Mouse (Mus musculus) stomach, embryonic 14.5 days (tissue): ENCODE measurements at regions not wholly inside any gene's neighbourhood (a gene's known extent, or its start where the extent isn't known, plus 50 kb on each side); places are given as distances from the start of the nearest gene placed in this dataset.

ENCODE experiments used
- ATAC-seq: fragments of 200-750 bp; cut with Nextera tagmentation; 2 replicates; pipeline ENCODE4 v1.8.0; 2017; ENCODE audit warnings: low read depth, moderate TSS enrichment; ENCODE audit not compliant: insufficient number of reproducible peaks, insufficient read depth, low FRiP score
- H3K27ac ChIP-seq: fragments of 300-500 bp; sonication (generic); 2 replicates; pipeline ENCODE4 v1.5.1; 2014; ENCODE audit warnings: mild to moderate bottlenecking, low read length, moderate library complexity, mixed read lengths
- H3K27me3 ChIP-seq: fragments of 300-500 bp; sonication (generic); 2 replicates; pipeline ENCODE4 v1.6.1; 2014; ENCODE audit warnings: low read length, control low read depth, mixed read lengths; ENCODE audit not compliant: control insufficient read depth, insufficient read depth
- H3K36me3 ChIP-seq: fragments of 300-500 bp; sonication (generic); 2 replicates; pipeline ENCODE4 v1.6.1; 2014; ENCODE audit warnings: mild to moderate bottlenecking, control low read depth, low read length, moderate library complexity, mixed read lengths; ENCODE audit not compliant: control insufficient read depth, insufficient read depth
- H3K4me1 ChIP-seq: fragments of 300-500 bp; sonication (generic); 2 replicates; pipeline ENCODE4 v1.6.1; 2014; ENCODE audit warnings: low read length, control low read depth, mixed read lengths; ENCODE audit not compliant: control insufficient read depth, insufficient read depth
- H3K4me2 ChIP-seq: fragments of 300-500 bp; sonication (generic); replicated peaks from 2 replicates; pipeline ENCODE4 v1.6.1; 2014; ENCODE audit warnings: low read depth, low read length, control low read depth
- H3K4me3 ChIP-seq: fragments of 300-500 bp; sonication (generic); 2 replicates; pipeline ENCODE4 v1.5.1; 2014; ENCODE audit warnings: low read depth, low read length, control low read depth
- H3K9ac ChIP-seq: fragments of 300-500 bp; sonication (generic); replicated peaks from 2 replicates; pipeline ENCODE4 v1.6.1; 2014; ENCODE audit warnings: low read depth, mild to moderate bottlenecking, control low read depth, low read length, moderate library complexity, mixed read lengths
- H3K9me3 ChIP-seq: fragments of 300-500 bp; sonication (generic); 2 replicates; pipeline ENCODE4 v1.6.1; 2016; ENCODE audit warnings: low read depth, low read length, control low read depth; ENCODE audit not compliant: control insufficient read depth
- WGBS: fragments of 180-500 bp; shearing (Covaris S2); extraction: QIAGEN DNeasy Blood & Tissue Kit; methylation state at CpG from one replicate; pipeline ENCODE4 v1.1.7; 2014; 5-methylcytosine and 5-hydroxymethylcytosine counted together

DNA sequence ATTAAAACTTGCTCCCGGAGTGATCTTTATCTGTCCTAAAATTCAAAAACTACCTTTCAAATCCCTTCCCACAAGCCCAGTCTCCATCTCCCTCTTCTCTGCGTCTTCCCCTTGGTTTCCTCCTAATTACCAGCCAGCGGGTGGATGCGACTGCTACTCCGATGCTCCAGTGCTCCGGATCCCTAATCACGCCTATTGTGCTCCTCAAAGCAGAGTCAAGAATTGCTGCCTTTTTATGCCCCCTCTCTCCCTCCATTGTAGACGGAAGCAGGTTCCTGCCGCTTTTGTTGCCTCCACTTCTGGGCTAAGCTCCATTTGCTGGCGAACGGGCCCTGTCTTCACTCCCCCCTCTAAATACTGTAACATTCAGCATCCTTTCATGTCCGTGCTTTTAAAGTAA lies 214.0 kb upstream of the Prox1 start:
- ATAC-seq = no peak
- Histone ChIP-seq H3K9me3 (no peaks in the 10 kb centered on the region), H3K27me3 (no peaks in the 10 kb centered on the region), H3K4me3 (no peak overlapping the region), H3K36me3 (no peaks in the 10 kb centered on the region), H3K4me1 (no peaks in the 10 kb centered on the region), H3K9ac (no peak overlapping the region), H3K4me2 (no peak overlapping the region), H3K27ac (no peak overlapping the region)
- WGBS = 77% methylated on average over 12 of the region's 12 CpGs

DNA sequence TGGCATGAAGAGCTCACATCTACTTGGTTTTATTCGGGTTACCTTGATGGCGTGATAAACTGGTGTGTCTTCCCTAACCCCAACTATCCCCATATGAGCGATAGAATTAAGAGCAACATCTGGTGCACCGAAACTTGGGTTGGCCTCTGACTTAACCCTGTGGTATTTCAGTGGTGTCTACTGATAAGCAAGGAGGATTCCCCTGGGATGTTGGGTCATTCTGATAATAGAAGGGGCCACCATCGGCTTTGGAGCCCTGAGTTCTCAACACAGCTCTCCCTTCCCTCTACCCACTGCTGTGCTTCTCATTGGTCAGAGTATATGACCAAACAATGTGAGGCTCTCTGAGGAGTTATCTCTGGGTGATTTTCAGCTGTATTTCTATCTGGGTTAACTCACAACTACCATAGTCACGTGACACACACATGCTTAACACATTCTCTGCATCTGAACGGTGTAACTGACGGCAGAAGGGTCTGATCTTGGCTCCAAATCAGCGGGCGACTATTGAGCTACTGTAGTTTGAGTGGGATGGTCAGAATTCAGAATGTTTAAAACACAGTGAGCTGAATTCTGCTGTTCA lies 212.8 kb upstream of the Prox1 start:
- WGBS = 80% methylated on average over 10 of the region's 10 CpGs
- no peak for ATAC-seq
- no peaks in the 10 kb centered on the region for H3K4me1 ChIP-seq
- H3K27me3 ChIP-seq = no peaks in the 10 kb centered on the region
- no peaks in the 10 kb centered on the region for H3K36me3 ChIP-seq
- no peak overlapping the region for H3K9ac ChIP-seq
- H3K4me3 ChIP-seq = no peak overlapping the region
- no peaks in the 10 kb centered on the region for H3K9me3 ChIP-seq
- H3K4me2 ChIP-seq = no peak overlapping the region
- H3K27ac ChIP-seq = no peak overlapping the region

DNA sequence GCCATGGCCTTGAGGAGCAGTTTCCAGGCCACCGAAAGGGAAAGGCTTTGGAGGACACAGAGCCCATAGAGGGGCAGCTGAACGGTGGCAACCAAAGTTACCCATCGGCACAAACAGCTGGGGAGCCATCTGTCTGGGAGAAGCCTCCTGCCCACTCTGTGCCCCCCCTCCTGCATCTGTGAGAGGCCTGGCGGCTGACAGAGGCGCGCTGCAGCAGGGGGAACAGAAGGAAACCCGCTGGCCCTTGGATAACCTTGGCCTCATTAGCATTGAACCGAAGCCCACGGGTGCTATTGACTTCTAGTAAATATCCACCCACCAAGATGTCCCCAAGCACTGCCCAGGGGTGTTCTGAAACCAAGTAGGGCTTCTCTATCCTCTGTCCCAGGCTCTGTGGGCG lies 209.6 kb upstream of the Prox1 start:
- no peak for ATAC-seq
- H3K4me1 ChIP-seq = no peaks in the 10 kb centered on the region
- no peaks in the 10 kb centered on the region for H3K9me3 ChIP-seq
- 53% methylated on average over 10 of the region's 10 CpGs for WGBS
- H3K9ac ChIP-seq = no peak overlapping the region
- no peaks in the 10 kb centered on the region for H3K27me3 ChIP-seq
- no peak overlapping the region for H3K27ac ChIP-seq
- H3K4me3 ChIP-seq = no peak overlapping the region
- H3K36me3 ChIP-seq = no peaks in the 10 kb centered on the region
- H3K4me2 ChIP-seq = no peak overlapping the region

DNA sequence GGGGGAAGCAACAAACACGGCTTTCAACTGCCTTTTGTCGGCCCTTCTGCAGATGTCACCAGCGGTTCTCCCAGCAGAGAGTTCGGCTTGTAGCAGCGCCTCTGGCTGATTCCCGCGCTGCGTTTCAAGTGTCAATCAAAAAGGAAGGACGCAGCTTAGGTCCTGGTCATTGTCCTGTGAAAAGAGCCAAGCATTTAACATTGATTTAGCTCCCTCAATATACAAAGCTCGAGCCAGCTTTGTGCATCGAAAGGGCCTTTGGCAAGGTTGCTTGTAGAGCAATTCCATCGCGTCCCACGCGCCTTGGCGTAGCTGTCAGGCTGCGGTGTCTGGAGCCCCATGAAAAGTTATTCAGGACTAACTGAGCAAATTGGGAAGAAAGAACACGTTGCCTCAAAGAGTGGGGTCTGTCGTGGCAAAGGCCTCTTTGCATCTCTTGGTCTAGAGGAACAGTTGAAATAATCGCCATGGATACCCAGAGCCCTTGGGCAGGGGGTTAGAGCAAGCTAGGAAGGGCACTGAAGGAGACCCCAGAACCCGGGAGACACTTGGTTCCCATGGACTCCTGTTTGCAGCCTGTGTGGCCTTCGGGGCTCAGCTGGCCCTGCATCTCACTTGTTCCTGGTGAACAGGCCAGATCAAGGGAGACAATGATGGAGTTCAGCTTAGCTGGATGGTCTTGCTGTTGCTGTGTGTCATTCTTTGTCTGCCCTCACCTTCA lies 204.8 kb upstream of the Prox1 start:
- Histone ChIP-seq H3K36me3 (no peaks in the 10 kb centered on the region), H3K4me1 (no peaks in the 10 kb centered on the region), H3K4me2 (no peak overlapping the region), H3K4me3 (no peak overlapping the region), H3K27me3 (no peaks in the 10 kb centered on the region), H3K9me3 (no peaks in the 10 kb centered on the region), H3K27ac (no peak overlapping the region), H3K9ac (no peak overlapping the region)
- no peak for ATAC-seq
- 63% methylated on average over 22 of the region's 22 CpGs for WGBS

DNA sequence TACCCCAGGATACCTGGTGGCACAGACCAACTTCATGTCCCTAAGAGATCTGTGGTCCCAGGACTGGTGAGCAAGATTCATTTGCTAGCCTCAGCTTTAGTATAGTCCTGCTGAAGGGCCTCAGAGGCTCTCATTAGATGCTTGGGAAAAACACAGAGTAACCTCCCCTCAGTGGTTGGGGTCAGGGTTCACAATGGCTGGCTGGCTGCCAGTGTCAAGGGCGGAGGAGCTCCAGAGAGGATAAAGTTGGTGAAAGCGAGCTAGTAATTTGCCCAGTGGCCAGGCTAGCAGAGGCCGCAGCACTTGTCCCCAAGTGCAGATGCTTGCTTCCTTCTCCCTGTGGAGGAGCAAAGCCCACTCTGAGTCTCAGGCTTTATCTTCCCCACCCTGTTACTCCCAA lies 203.8 kb upstream of the Prox1 start:
- no peaks in the 10 kb centered on the region for H3K27me3 ChIP-seq
- 39% methylated on average over 3 of the region's 3 CpGs for WGBS
- H3K36me3 ChIP-seq = no peaks in the 10 kb centered on the region
- no peak overlapping the region for H3K4me2 ChIP-seq
- no peak overlapping the region for H3K4me3 ChIP-seq
- ATAC-seq = no peak
- no peak overlapping the region for H3K9ac ChIP-seq
- no peaks in the 10 kb centered on the region for H3K4me1 ChIP-seq
- H3K27ac ChIP-seq = no peak overlapping the region
- H3K9me3 ChIP-seq = no peaks in the 10 kb centered on the region

DNA sequence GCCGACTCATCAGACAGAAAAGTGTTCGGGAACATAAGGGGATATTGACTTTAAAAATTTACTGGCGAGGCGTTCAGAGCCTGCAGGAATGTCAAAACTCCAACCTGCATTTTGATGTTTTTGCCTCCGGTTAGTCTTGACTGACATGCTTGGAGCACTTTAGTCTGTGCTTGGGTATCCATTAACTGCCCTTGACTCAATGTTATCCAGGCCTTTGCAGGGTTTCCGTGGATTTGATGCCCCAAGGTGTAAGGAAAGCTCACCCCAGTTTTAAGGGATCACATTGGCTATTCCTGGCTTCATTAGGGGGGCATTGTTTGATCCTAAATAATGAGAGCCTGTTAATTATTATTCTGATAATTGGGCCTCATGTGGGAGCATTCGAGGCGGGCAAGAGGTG lies 196.1 kb upstream of the Prox1 start:
- 53% methylated on average over 8 of the region's 8 CpGs for WGBS
- no peak for ATAC-seq

DNA sequence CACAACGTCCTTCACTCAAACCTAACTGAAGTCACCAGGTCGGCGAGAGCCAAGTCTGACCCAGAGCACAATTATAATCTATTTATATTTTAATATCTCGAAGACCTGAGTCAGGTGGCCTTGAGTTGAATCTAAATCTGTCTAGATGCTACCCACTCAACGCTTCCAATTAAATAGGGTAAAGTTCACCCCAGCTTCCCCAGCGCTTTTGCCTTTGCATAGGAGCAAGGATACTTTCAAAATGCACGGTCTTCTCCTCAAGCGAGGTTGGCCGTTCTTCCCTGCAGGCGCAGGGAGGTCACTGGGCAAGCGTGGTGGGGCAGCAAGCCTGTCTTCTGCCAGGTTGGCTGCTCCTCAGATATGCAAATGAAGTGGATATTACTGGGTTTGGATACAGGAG lies 194.6 kb upstream of the Prox1 start:
- H3K4me2 ChIP-seq = no peak overlapping the region
- H3K9ac ChIP-seq = no peak overlapping the region
- H3K4me3 ChIP-seq = no peak overlapping the region
- no peaks in the 10 kb centered on the region for H3K4me1 ChIP-seq
- no peaks in the 10 kb centered on the region for H3K36me3 ChIP-seq
- ATAC-seq = no peak
- 86% methylated on average over 11 of the region's 11 CpGs for whole genome bisulfite sequencing
- no peaks in the 10 kb centered on the region for H3K27me3 ChIP-seq
- H3K27ac ChIP-seq = no peak overlapping the region
- H3K9me3 ChIP-seq = no peaks in the 10 kb centered on the region

More for the DNA sequence above, 196.1 kb upstream of the Prox1 start:
- Histone ChIP-seq H3K4me2 (no peak overlapping the region), H3K9me3 (no peaks in the 10 kb centered on the region), H3K9ac (no peak overlapping the region), H3K27me3 (no peaks in the 10 kb centered on the region), H3K36me3 (no peaks in the 10 kb centered on the region), H3K4me1 (no peaks in the 10 kb centered on the region), H3K27ac (no peak overlapping the region), H3K4me3 (no peak overlapping the region)

DNA sequence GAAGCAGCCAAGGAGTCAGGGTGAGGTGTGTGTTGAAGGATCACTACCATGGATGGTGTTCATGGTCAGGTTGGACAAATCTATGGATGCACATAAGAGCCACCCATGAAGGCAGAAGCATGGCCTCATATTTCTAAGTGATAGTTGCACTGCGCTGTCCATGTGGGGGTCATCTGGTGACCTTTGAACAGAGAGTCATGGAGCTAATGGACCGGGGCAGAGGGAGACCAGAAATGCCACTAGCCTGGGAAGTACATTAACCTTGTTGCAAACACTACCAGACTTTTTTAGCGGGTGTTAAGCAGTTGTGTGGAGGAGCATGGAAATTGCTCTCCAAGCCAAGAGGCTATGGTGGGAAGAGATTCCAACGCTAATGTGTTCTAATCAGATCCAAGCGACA lies 190.1 kb upstream of the Prox1 start:
- H3K4me3 ChIP-seq = no peak overlapping the region
- ATAC-seq = no peak
- no peaks in the 10 kb centered on the region for H3K27me3 ChIP-seq
- H3K27ac ChIP-seq = no peak overlapping the region
- H3K4me1 ChIP-seq = no peaks in the 10 kb centered on the region
- H3K4me2 ChIP-seq = no peak overlapping the region
- 83% methylated on average over 5 of the region's 5 CpGs for WGBS
- no peak overlapping the region for H3K9ac ChIP-seq
- no peaks in the 10 kb centered on the region for H3K9me3 ChIP-seq
- no peaks in the 10 kb centered on the region for H3K36me3 ChIP-seq

DNA sequence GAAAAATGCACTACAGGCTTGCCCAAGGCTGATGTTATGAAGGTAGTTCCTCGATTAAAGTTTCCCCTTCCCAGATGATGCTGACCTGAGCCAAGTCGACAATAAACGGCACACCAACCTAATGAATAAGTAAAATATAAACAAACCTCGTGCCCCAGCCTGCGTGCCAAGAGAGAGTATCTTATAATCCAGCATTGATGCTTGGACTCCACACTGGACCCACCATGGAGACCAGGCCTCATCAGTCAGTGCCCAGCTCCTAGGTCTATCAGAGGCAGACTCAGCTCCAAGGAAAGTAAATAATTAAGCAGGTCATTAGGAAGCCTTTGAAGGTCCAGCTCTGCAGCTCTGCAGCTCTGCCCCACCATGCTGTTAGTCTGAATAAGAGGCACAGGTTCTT lies 187.3 kb upstream of the Prox1 start:
- ATAC-seq = no peak
- no peaks in the 10 kb centered on the region for H3K36me3 ChIP-seq
- WGBS = 59% methylated on average over 5 of the region's 5 CpGs
- H3K4me1 ChIP-seq = no peaks in the 10 kb centered on the region
- no peaks in the 10 kb centered on the region for H3K27me3 ChIP-seq
- no peak overlapping the region for H3K9ac ChIP-seq
- H3K9me3 ChIP-seq = no peaks in the 10 kb centered on the region
- no peak overlapping the region for H3K4me3 ChIP-seq
- no peak overlapping the region for H3K27ac ChIP-seq
- H3K4me2 ChIP-seq = no peak overlapping the region
